Mouse (Mus musculus) liver, embryonic 14.5 days (tissue): ENCODE results near the gene Wdr26.

Experiments used
- CTCF ChIP-seq: IDR thresholded peaks from 2 replicates; pipeline ENCODE4 v1.5.1; 2016; ENCODE audit warnings: antibody characterized with exemption, low read depth, control low read depth
- EP300 ChIP-seq: IDR thresholded peaks from 2 replicates; pipeline ENCODE4 v1.6.1; 2016; ENCODE audit warnings: antibody characterized with exemption, low read depth

GRCm38 (mm10) chr1:181188925-181189324, 22.9 kb downstream of the Wdr26 start:
- TF ChIP-seq CTCF (no peak), EP300 (no peak)
